Mouse (Mus musculus) liver, embryonic 14.5 days (tissue): ENCODE data around the gene Xrn1.

Source experiments
- CTCF ChIP-seq: IDR thresholded peaks from 2 replicates; pipeline ENCODE4 v1.5.1; 2016; ENCODE audit warnings: antibody characterized with exemption, low read depth, control low read depth
- EP300 ChIP-seq: IDR thresholded peaks from 2 replicates; pipeline ENCODE4 v1.6.1; 2016; ENCODE audit warnings: antibody characterized with exemption, low read depth

GRCm38 (mm10) chr9:96095192-96095591 is 140.6 kb downstream of the Xrn1 start:
- TF ChIP-seq CTCF: no peak
- TF ChIP-seq EP300: no peak
